Mouse (Mus musculus) CH12.LX (cell line): Measurements from ENCODE around the gene Wfikkn1. TPM values are rescaled to one million over a fixed set of nuclear protein-coding genes. Genes with fewer than 3 reads are reported as not detected.

Experiments
- DNase-seq: peaks from one replicate; pipeline ENCODE4 v3.0.0-alpha.2; 2013; ENCODE audit errors: extremely low read depth
- H3K27ac ChIP-seq: 2 replicates; pipeline ENCODE4 v1.5.1; 2012; ENCODE audit warnings: low read depth, mild to moderate bottlenecking, control low read depth, moderate library complexity; ENCODE audit not compliant: insufficient read depth
- H3K27me3 ChIP-seq: replicated peaks from 2 replicates; pipeline ENCODE3; 2012; ENCODE audit warnings: inconsistent platforms
- H3K36me3 ChIP-seq, 2 experiments: replicated peaks in 1 of 2; 2 replicates each; pipeline versions ENCODE3 to v1.6.1; 2012; ENCODE audit warnings: inconsistent platforms in 1 of 2, low read length in 1 of 2, mild to moderate bottlenecking in 1 of 2, mixed read lengths in 1 of 2, moderate library complexity in 1 of 2; ENCODE audit not compliant: control insufficient read depth in 1 of 2, insufficient read depth in 1 of 2
- H3K4me1 ChIP-seq, 2 experiments: 2 replicates each; pipeline ENCODE4 v1.6.1; 2012; ENCODE audit warnings: inconsistent platforms in 1 of 2, moderate library complexity in 1 of 2; ENCODE audit not compliant: insufficient read depth in 2 of 2, control insufficient read depth in 1 of 2
- H3K4me2 ChIP-seq: 2 replicates; pipeline ENCODE4 v1.6.1; 2012; ENCODE audit warnings: low read depth, mild to moderate bottlenecking, control low read depth; ENCODE audit not compliant: poor library complexity, insufficient read depth, severe bottlenecking
- H3K4me3 ChIP-seq, 3 experiments: fragments of 150-350 bp in 1 of 3; sonication (generic) in 1 of 3; replicated peaks in 1 of 3; 2 replicates each; pipeline versions ENCODE3 to v1.5.1; 2011 to 2012; ENCODE audit warnings: low read depth in 2 of 3, low read length in 2 of 3, mild to moderate bottlenecking in 2 of 3, moderate library complexity in 2 of 3, control low read depth in 1 of 3, improper control_type of control experiment in 1 of 3, inconsistent platforms in 1 of 3, mixed read lengths in 1 of 3; ENCODE audit not compliant: poor library complexity in 1 of 3
- H3K79me2 ChIP-seq: replicated peaks from 2 replicates; pipeline ENCODE4 v1.6.1; 2012; ENCODE audit warnings: mild to moderate bottlenecking, moderate library complexity; ENCODE audit not compliant: control insufficient read depth, poor library complexity, insufficient read depth, severe bottlenecking; ENCODE audit errors: extremely low read depth
- H3K9ac ChIP-seq: 2 replicates; pipeline ENCODE4 v1.6.1; 2012; ENCODE audit warnings: low read depth, mild to moderate bottlenecking, control low read depth, moderate library complexity; ENCODE audit not compliant: insufficient read depth
- H3K9me3 ChIP-seq: replicated peaks from 2 replicates; pipeline ENCODE3; 2012; ENCODE audit warnings: low read length, inconsistent platforms, mixed read lengths
- CHD1 ChIP-seq: IDR thresholded peaks from 2 replicates; pipeline ENCODE4 v1.6.1; 2012; ENCODE audit warnings: low read depth, low read length, improper control_type of control experiment, inconsistent platforms
- CHD2 ChIP-seq: IDR thresholded peaks from 2 replicates; pipeline ENCODE4 v1.6.1; 2011; ENCODE audit warnings: low read length, improper control_type of control experiment
- CTCF ChIP-seq, 2 experiments: IDR thresholded peaks in 1 of 2; conservative IDR thresholded peaks in 1 of 2; 2 replicates each; pipeline ENCODE4 v1.5.1; 2011 to 2012; ENCODE audit warnings: low read depth in 2 of 2, low read length in 2 of 2, improper control_type of control experiment in 1 of 2, inconsistent platforms in 1 of 2, mild to moderate bottlenecking in 1 of 2, moderate library complexity in 1 of 2
- ELF1 ChIP-seq: IDR thresholded peaks from 2 replicates; pipeline ENCODE4 v1.6.1; 2014; ENCODE audit warnings: low read depth, mild to moderate bottlenecking, inconsistent platforms, low read length, improper control_type of control experiment
- HCFC1 ChIP-seq: IDR thresholded peaks from 2 replicates; pipeline ENCODE4 v1.6.1; 2012; ENCODE audit warnings: low read depth, mild to moderate bottlenecking, inconsistent platforms, low read length, improper control_type of control experiment
- JUN ChIP-seq: IDR thresholded peaks from 2 replicates; pipeline ENCODE4 v1.6.1; 2011; ENCODE audit warnings: low read depth, mild to moderate bottlenecking, low read length, improper control_type of control experiment, moderate library complexity; ENCODE audit not compliant: insufficient read depth
- MYC ChIP-seq: IDR thresholded peaks from 2 replicates; pipeline ENCODE4 v1.6.1; 2011; ENCODE audit warnings: low read depth, mild to moderate bottlenecking, improper control_type of control experiment, low read length
- POLR2A ChIP-seq: IDR thresholded peaks from 2 replicates; pipeline ENCODE4 v1.6.1; 2011; ENCODE audit warnings: low read depth, mild to moderate bottlenecking, improper control_type of control experiment, low read length
- RAD21 ChIP-seq: IDR thresholded peaks from 2 replicates; pipeline ENCODE4 v1.6.1; 2011; ENCODE audit warnings: low read depth, mild to moderate bottlenecking, low read length, improper control_type of control experiment, moderate library complexity
- USF1 ChIP-seq: IDR thresholded peaks from 2 replicates; pipeline ENCODE4 v1.6.1; 2014; ENCODE audit warnings: low read depth, mild to moderate bottlenecking, inconsistent platforms, low read length, improper control_type of control experiment
- USF2 ChIP-seq: conservative IDR thresholded peaks from 2 replicates; pipeline ENCODE4 v1.6.1; 2011; ENCODE audit warnings: low read depth, low read length, improper control_type of control experiment
- ZMIZ1 ChIP-seq: IDR thresholded peaks from 2 replicates; pipeline ENCODE4 v1.6.1; 2012; ENCODE audit warnings: low read depth, mild to moderate bottlenecking, inconsistent platforms, low read length, improper control_type of control experiment
- dilution Hi-C: fragments of 300-500 bp; cut with MboI; formaldehyde crosslinking; loops from 2 replicates; pipeline ENCODE4 v1.14.3; 2020; ENCODE audit warnings: low sequenced_read_pairs; ENCODE audit not compliant: extremely low pct_unique_long_range_greater_than_20kb, extremely low pct_ligation_motif_present
- in situ Hi-C: fragments of 300-500 bp; cut with MboI; formaldehyde crosslinking; loops from 3 replicates; pipeline ENCODE4 v1.14.3; 2019; ENCODE audit warnings: low sequenced_read_pairs, low pct_ligation_motif_present, low pct_unique_long_range_greater_than_20kb, mixed read lengths
- polyA plus RNA-seq: library from polyadenylated mRNA; unstranded; fragments of >175 nt; gene quantifications from 2 replicates; pipeline ENCODE4 v1.2.1, GENCODE M21; 2012; ENCODE audit warnings: low read depth; ENCODE audit not compliant: insufficient read length
- total RNA-seq, 2 experiments: library from RNA; depleted of rRNA; stranded (reverse); fragments of 300-350 nt in 1 of 2; fragments of >200 nt in 1 of 2; gene quantifications; 2 replicates each; pipeline ENCODE4 v1.2.3; 2012 to 2014

Gene Wfikkn1
- total and polyA plus RNA-seq, 3 experiments, result 0.34 to 0.69 TPM; not detected in 1

GRCm38 (mm10) chr17:25885636-25886035, 5.0 kb upstream of the Wfikkn1 start:
- no peak overlapping the region for H3K27ac ChIP-seq
- H3K9me3 ChIP-seq, result no peaks in the 10 kb centered on the region
- no peak overlapping the region for H3K4me3 ChIP-seq
- peak; percentile 57 for DNase-seq
- in situ Hi-C loops, result no loop called here
- H3K36me3 ChIP-seq, result peaks cover 53 to 95% of the 10 kb centered on the region in 2 experiments
- H3K27me3 ChIP-seq, result no peaks in the 10 kb centered on the region
- H3K4me1 ChIP-seq, result peaks cover 0 to 5% of the 10 kb centered on the region in 2 experiments; a peak in 1 of 4 replicates
- no peak overlapping the region for H3K4me2 ChIP-seq
- TF ChIP-seq JUN (no peak), CTCF (conservative IDR thresholded peaks at IDR 0.05 in 1 of 2, IDR thresholded peaks at IDR 0.05 in 1 of 2; ENCODE audit: low read depth in 2 of 2, low read length in 2 of 2) (peak; percentile 48 to 66; a peak in 3 of 4 replicates), RAD21 (peak; percentile 23)
- dilution Hi-C loops, result no loop called here
- no peaks in the 10 kb centered on the region for H3K79me2 ChIP-seq
- H3K9ac ChIP-seq, result no peak overlapping the region

GRCm38 (mm10) chr17:25883824-25884223, 3.2 kb upstream of the Wfikkn1 start:
- dilution Hi-C loops (no loop called here), in situ Hi-C loops (loop anchor here (5.0 kb wide), 3 partner anchors 33 to 208 kb away; partner anchors contain the start of genes Decr2 and Rab40c)
- H3K4me3 ChIP-seq, result no peak overlapping the region
- no peak overlapping the region for H3K27ac ChIP-seq
- H3K4me2 ChIP-seq, result no peak overlapping the region
- TF ChIP-seq CHD1 (no peak), POLR2A (no peak; the same call in 1 of the 2 replicates), CHD2 (no peak), ELF1 (no peak), ZMIZ1 (no peak), CTCF (conservative IDR thresholded peaks at IDR 0.05 in 1 of 2, IDR thresholded peaks at IDR 0.05 in 1 of 2; ENCODE audit: low read depth in 2 of 2, low read length in 2 of 2) (peak in 1 of 2 experiments; percentile 36; a peak in 2 of 4 replicates), MYC (no peak)
- DNase-seq, result no peak
- H3K79me2 ChIP-seq, result no peaks in the 10 kb centered on the region
- H3K27me3 ChIP-seq, result no peaks in the 10 kb centered on the region
- no peaks in the 10 kb centered on the region for H3K9me3 ChIP-seq
- H3K9ac ChIP-seq, result no peak overlapping the region
- peaks cover 56 to 96% of the 10 kb centered on the region in 2 experiments for H3K36me3 ChIP-seq
- H3K4me1 ChIP-seq, result peaks cover 0 to 5% of the 10 kb centered on the region in 2 experiments; a peak in 1 of 4 replicates

GRCm38 (mm10) chr17:25883268-25883667, 2.6 kb upstream of the Wfikkn1 start:
- Histone ChIP-seq H3K9me3 (no peaks in the 10 kb centered on the region), H3K4me3 (no peak overlapping the region), H3K4me1 (peaks cover 0 to 5% of the 10 kb centered on the region in 2 experiments; a peak in 1 of 4 replicates), H3K4me2 (no peak overlapping the region), H3K27ac (no peak overlapping the region), H3K79me2 (no peaks in the 10 kb centered on the region), H3K36me3 (peaks cover 61 to 98% of the 10 kb centered on the region in 2 experiments), H3K9ac (no peak overlapping the region), H3K27me3 (no peaks in the 10 kb centered on the region)
- in situ Hi-C loops, result loop anchor here (5.0 kb wide), 3 partner anchors 34 to 209 kb away; partner anchors contain the start of genes Decr2 and Rab40c
- dilution Hi-C loops, result no loop called here
- TF ChIP-seq RAD21 (no peak), HCFC1 (no peak), USF1 (no peak), USF2 (no peak)
- no peak for DNase-seq
